Mouse (Mus musculus): ENCODE results near the gene Fras1.

- TF ChIP-seq POLR2A (IDR thresholded peaks at IDR 0.05; ENCODE audit: borderline replicate concordance, low read depth, low read length) = no peak
- no peak for TF ChIP-seq CTCF (IDR thresholded peaks at IDR 0.05; ENCODE audit: low read depth, low read length)
These were observed 309.0 kb downstream of the Fras1 start for GRCm38 (mm10) chr5:96682777-96683176.
